Mouse (Mus musculus): ENCODE measurements around the gene Khk.

Khk gene

DNA sequence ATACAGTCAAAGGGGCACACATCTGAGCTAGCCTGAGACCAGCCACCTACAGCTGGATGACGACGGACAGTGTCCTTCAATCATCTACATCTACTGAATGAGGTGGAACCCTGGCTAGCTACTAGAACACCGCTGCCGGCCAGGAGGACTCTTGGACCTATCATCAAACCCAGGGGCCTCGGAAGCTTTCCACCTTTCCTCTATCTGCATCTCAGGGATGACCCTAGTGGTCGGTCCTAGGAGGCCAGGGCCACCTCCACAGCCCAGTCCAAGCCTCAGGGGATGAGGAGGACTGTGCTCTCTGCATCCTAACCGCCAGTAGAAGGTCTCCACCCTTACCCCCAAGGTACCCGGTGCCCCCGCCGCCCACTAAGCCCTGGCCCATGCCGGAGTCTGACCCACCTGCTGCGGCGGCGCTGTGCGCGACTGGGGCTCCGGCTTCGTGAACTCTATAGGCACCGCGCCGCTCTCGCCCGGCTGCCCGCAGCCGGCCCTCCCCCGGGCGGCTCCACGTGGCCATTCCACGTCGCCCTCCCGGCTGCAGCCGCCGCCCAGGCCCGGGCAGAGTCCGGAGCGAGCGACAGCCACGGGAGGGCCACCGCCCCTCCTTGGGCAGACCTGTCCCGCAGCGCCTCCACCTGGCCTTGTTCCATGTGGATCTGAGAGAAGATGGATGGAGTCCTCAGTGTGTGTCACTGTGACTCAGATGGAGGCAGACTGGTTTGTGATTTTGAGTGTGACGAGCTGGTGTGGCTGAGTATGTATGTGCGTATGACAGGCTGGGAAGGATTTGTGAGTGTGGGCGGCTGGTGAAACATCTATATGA, 23.9 kb downstream of the Khk start, which contains the start of gene Cgref1:
Cgref1 (minus strand) TSS at position 636 of the 826 bp plus-strand sequence.
- peak; percentile 73 for DNase-seq

GRCm38 (mm10) chr5:30948620-30949019, 27.4 kb downstream of the Khk start:
- DNase-seq = no peak

DNA sequence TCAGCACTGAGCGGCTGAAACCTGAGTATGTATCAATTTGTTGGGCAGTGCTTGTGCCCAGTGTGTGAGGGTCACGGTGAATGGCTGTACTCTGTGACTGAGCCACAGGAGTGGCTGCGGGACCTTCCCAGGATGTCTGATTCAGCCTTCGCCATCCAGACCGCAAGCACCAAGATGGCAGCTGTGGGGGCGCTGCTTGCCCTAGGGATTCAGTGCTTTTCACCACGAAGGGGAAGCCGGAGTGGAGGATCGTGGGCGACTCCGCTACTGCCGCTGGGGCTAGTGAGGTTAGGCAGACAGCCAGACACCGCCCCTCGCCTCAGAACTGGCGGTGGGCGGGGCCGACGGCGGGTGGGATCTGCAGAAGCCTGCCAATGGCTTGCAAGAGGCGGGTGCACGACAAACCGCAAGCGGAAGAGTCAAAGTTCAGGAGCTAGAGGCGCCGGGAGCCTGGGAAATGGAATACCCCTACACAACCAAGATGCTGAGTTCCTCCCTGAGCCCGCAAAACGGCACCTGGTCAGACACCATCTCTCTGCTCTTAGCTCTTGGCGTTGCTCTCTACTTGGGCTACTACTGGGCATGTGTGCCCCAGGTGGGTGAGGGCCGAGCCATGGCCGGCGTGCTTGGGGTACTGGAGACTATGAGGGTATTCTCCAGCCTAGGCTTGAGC, 28.6 kb downstream of the Khk start:
- DNase-seq = peak; percentile 77

GRCm38 (mm10) chr5:30950451-30950850, 29.2 kb downstream of the Khk start:
- no peak for DNase-seq

DNA sequence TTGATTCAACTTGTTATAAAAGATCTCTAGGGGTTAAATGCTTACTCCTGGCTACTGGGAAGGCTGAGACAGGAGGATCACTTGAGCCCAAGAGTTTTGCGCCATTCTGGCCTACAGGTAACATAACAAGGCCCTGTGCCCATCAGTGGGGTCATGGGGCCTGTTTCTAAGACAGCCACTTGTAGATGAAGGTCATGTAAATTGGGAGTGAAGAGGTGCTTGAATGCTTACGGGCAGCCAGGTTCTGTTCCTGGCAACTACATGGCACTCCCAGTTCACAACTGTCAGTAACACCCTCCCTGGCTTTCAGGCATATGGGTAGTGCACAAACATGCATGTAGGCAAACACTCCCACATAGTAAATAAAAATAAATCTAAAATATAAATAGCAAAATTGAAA, 29.7 kb downstream of the Khk start:
- DNase-seq = no peak

GRCm38 (mm10) chr5:30951706-30952105, 30.5 kb downstream of the Khk start:
- DNase-seq = no peak

- DNase-seq = no peak
Observed at GRCm38 (mm10) chr5:30952551-30952950, 31.3 kb downstream of the Khk start.

DNA sequence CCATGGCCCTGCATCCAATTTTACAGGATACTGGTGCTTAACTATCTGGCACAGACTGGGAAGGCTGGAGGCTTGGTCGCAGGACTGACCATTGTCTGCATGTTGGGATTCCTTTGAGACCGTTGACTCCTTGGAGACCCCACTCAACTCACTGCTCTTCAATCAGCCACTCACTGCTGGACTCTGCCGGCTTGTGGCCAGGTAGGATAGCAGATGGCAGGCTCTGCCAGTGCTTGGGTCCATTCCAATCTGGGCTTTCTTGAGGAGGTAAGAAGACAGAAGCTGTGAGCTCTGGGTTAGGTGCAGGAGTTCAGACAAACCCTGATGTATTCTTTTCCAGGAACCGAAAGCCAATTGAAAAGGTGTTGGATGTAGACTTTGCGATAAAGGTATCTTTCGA, 32.8 kb downstream of the Khk start:
- no peak for DNase-seq

- DNase-seq = no peak
Observed at GRCm38 (mm10) chr5:30954556-30954955, 33.3 kb downstream of the Khk start.

DNA sequence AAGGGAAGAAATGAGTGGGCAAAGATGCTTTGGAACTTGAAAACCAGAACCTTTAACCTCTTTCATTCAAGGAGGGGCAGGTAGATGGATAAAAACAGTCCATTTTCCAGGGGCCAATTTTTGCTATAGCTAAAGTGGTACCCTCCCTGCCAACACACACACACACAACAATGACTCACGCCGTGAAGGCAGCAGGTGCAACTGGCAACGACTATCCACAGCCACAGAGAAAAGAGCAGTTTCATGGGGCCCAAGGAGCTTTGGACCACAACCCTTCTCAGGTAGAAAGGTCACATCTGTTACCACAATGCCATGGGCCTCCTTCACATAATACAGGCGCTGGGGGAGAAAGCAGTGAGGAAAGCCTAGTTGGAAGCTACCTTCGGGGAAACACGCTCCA, 34.5 kb downstream of the Khk start:
- DNase-seq = no peak

DNA sequence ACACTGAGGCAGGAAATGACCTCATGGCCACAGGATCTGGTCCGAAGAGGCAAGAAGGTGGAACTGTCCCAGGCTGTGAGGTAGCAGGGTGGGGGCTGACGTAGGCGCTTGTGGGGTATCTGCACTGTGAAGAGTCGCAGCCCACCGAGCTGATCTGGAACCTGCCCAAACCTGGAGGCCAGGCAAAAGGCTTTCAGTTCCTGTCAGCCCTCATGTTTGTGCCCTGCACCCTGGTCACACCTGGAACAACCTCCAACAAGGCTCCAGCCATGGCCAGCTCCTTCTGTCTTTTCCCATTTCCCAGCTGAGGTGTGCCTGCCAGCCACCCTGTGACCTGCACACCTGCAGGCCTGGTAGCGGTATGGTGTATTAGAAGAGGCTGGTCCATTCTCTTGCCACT, 36.7 kb downstream of the Khk start:
- DNase-seq = no peak

DNA sequence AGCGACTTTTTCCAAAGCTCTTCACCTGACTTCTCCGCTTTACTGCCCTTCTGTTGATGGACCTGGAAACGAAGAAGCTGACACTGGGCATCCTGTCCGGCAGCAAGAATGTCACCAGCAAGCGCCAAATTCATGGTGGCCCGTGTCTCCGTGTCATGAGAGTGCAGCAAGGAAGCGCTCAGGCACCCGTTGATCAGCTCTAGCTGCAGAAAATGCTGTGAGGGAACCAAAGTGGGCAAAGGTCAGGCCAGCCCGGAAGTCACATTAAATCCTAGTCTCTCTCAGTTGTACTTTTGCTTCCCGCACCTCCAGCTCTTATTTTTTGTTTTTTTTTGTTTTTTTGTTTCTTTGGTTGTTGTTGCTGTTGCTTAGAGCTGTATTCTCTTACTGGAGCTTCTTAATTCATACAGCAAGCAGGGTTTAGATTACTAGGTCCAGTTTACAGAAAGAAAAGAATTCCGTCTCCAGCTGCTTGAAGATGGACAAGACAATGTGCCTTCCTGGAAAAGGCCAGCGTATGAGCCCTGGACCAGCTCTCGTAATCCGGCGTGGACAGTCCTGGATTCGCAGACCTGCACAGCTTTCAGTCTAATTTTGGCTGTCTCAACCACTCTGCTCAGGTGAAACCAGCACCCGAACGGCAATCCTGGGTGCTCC, 38.1 kb downstream of the Khk start:
- DNase-seq = no peak

GRCm38 (mm10) chr5:30959966-30960501, 38.8 kb downstream of the Khk start, which contains the start of gene Preb:
Gene Preb, minus strand, starts transcription at chr5:30960361.
- DNase-seq = peak; percentile 99

DNA sequence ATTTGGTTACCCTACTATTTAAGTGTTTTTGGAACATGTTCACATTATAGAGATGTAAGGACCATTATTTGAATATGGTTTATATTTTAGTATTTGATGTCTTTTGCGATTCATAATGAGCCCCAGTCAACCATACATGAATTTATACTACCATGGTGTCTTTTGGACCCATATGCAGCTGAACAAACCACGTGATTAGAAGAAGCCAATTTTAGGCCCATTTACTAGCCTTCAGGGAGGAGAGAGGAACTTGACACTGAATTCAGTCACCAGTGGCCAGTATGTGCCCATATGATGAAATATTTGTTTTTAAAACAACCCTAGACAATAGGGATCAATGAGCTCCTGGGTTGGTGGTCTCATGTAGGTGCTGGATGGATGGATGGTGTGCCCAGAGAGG, 39.6 kb downstream of the Khk start:
- DNase-seq = no peak

DNA sequence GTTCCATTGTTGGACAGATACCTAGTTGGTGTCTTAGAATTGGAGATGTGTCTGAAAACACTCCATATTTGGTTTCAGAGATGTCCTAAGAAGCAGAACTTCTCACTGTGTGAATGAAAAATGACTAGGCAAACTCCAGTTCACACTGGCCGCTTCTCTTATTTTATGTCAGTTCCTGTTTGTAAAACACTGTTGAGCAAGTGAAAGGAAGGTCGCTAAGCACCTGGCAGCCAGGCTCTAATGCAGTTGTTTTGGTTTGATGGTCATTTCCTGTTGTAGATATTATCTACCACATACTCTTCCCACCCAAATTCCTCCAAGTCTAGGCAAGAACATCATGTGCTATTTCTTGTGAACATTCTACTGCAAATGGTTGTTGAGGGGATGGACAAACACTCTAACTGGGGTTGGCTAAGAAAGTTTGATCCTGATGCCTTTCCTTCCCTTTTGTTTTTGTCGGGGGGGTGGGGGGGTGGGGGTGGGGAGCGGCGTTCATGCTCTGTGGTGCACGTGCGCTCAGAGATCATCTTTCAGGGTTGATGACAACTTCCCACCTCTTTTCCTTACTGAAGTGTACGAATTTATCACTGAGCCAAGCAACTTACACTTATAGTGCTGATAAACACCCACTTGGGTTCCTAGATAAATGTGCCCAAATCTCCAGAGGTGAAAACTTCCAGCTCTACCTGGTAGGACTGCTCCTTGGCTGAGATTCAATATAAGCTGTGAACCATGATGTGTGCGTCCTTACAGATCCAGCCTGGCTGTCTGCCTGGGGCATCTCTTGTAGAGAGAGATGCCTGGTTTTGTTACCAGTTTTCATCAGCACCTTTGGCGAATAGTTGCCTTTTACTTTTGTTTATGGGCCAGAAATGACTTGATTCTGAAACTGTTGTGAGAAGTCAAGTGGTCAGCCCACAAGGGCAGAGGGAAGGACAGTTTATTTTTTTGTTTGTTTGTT, 40.6 kb downstream of the Khk start:
- DNase-seq = no peak

- DNase-seq = no peak
Observed at GRCm38 (mm10) chr5:30963916-30964315, 42.7 kb downstream of the Khk start.

- no peak for DNase-seq
Observed at GRCm38 (mm10) chr5:30966189-30966588, 45.0 kb downstream of the Khk start.

- no peak for DNase-seq
Observed at GRCm38 (mm10) chr5:30968416-30968815, 47.2 kb downstream of the Khk start, which contains the start of gene Tcf23. Gene Tcf23, plus strand, starts transcription at chr5:30968662.

DNA sequence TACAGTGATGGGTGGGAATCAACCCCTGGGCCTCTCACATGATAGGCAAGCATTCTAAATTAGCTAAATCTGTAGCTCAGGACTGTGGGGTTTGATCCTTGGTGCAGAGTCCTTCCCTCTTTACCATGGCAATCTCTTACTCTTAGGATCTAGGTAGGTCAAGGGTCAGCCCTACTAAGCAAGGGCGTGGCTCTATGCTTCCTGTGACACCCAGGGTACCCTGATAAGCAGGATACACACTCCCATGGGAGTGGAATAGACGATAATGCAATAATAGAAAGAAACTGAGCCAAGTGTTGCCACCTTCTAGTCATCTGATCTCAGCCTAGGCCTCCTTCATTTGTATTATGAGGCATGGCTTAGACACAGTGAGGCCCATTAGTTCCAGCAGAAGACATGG, 48.2 kb downstream of the Khk start:
- DNase-seq = no peak

DNA sequence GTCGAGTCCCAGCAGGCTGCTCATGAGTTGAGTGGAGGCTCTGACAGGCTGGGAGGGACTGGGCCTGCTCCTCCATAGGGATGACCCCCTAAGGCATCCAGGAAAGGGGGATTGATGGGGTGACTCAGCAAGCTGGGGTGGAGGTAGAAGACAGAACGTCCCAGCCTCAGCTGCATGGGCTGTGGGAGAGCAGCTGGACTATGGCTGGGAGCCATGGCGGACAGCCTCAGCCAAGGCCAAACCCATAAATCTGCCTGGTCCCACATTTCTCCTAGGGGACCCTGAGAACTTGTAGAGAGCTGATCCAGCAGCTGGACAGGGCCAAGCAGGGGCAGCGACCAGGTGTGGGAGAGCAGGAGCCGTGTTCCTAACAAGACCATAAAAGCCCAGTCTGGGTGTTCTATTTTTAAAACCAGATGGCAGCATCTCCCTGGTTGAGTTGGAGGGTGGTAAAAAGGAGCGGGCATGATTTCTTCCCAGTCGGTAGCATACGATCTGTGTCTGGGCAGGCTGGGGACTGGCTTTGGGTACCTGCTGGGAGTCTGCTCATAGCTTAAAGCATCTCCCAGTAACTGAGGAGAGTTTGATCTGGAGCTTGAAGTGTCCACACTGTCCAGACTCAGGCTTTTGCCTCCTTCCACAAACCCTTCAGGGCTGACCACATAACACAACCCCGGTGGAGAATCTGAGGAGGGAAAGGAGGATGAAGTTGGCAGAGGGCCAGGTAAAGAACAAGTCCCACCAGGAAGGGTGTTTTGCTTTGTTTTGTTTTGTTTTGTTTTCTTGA, 53.8 kb downstream of the Khk start:
- no peak for DNase-seq

Measured in cerebellum, adult 8-10 months (tissue).